Mouse (Mus musculus) kidney, adult 2 months (tissue): ENCODE results near the gene Nceh1. TPM values are rescaled to one million over a fixed set of nuclear protein-coding genes. Genes with fewer than 3 reads are reported as not detected.
A peak's percentile ranks its signal among the peaks of the same experiment; 100 is the strongest.
"Not testable (repeated sequence)": the region's sequence is repeated elsewhere in the genome, so short reads cannot be mapped to it uniquely, and the experiment has no call there.

Source experiments
- DNase-seq: peaks from one replicate; pipeline ENCODE4 v3.0.0; 2021
- H3K27ac ChIP-seq: fragments of 200-500 bp; 2 replicates; pipeline ENCODE4 v1.5.1; 2012; ENCODE audit warnings: low read depth, low read length, control low read depth, inconsistent platforms; ENCODE audit not compliant: insufficient read depth
- H3K27me3 ChIP-seq: fragments of 200-500 bp; replicated peaks from 2 replicates; pipeline ENCODE4 v1.6.1; 2012; ENCODE audit warnings: mild to moderate bottlenecking, moderate library complexity, low read length, inconsistent platforms; ENCODE audit not compliant: control insufficient read depth, insufficient read depth
- H3K36me3 ChIP-seq: fragments of 200-500 bp; 2 replicates; pipeline ENCODE4 v1.6.1; 2012; ENCODE audit warnings: mild to moderate bottlenecking, moderate library complexity, low read length, inconsistent platforms; ENCODE audit not compliant: control insufficient read depth, insufficient read depth
- H3K4me1 ChIP-seq: fragments of 200-500 bp; 2 replicates; pipeline ENCODE4 v1.6.1; 2011; ENCODE audit warnings: low read length; ENCODE audit not compliant: control insufficient read depth, insufficient read depth
- H3K4me3 ChIP-seq: fragments of 200-500 bp; 2 replicates; pipeline ENCODE4 v1.5.1; 2011; ENCODE audit warnings: mild to moderate bottlenecking, low read depth, low read length, control low read depth; ENCODE audit not compliant: insufficient read depth
- CTCF ChIP-seq: fragments of 200-500 bp; conservative IDR thresholded peaks from 2 replicates; pipeline ENCODE4 v1.5.1; 2011; ENCODE audit warnings: low read depth, mild to moderate bottlenecking, control low read depth, low read length, moderate library complexity, mixed read lengths; ENCODE audit not compliant: insufficient read depth, insufficient read length
- POLR2A ChIP-seq: fragments of 200-500 bp; IDR thresholded peaks from one replicate; pipeline ENCODE4 v1.6.1; 2011; ENCODE audit warnings: low read depth, low read length, control low read depth
- WGBS: fragments of 180-500 bp; shearing (Covaris S2); methylation state at CpG from one replicate; pipeline ENCODE4 v1.1.7; 2018; 5-methylcytosine and 5-hydroxymethylcytosine counted together
- polyA plus RNA-seq: library from polyadenylated mRNA; depleted of rRNA; stranded (reverse); fragments of >200 nt; gene quantifications from 2 replicates; pipeline ENCODE4 v1.2.3, GENCODE M21; 2012

Gene Nceh1
- polyA plus RNA-seq, 1 experiment = 141 TPM

- Histone ChIP-seq H3K4me3 (no peak overlapping the region), H3K27me3 (no peaks in the 10 kb centered on the region), H3K36me3 (no peaks in the 10 kb centered on the region), H3K27ac (peak overlapping the region; percentile 42), H3K4me1 (peaks cover 20% of the 10 kb centered on the region)
- no peak for TF ChIP-seq POLR2A
- no peak for TF ChIP-seq CTCF
- 32% methylated on average over 4 of the region's 4 CpGs for WGBS
- peak; percentile 50 for DNase-seq
Observed at GRCm38 (mm10) chr3:27267887-27268286, 85.1 kb downstream of the Nceh1 start.

- no peak for DNase-seq
- TF ChIP-seq CTCF (no peak), POLR2A (no peak)
- Histone ChIP-seq H3K27me3 (no peaks in the 10 kb centered on the region), H3K36me3 (no peaks in the 10 kb centered on the region), H3K27ac (peak overlapping the region; percentile 22), H3K4me3 (no peak overlapping the region), H3K4me1 (peaks cover 29% of the 10 kb centered on the region)
- WGBS = 57% methylated on average over 4 of the region's 4 CpGs
Observed at GRCm38 (mm10) chr3:27269151-27269550, 86.4 kb downstream of the Nceh1 start.

- WGBS = 20% methylated on average over 11 of the region's 11 CpGs
- TF ChIP-seq POLR2A (no peak), CTCF (peak; percentile 77)
- Histone ChIP-seq H3K4me3 (no peak overlapping the region), H3K27me3 (no peaks in the 10 kb centered on the region), H3K27ac (peak overlapping the region; percentile 91), H3K36me3 (no peaks in the 10 kb centered on the region), H3K4me1 (peaks cover 30% of the 10 kb centered on the region)
- peak; percentile 95 for DNase-seq
Observed at GRCm38 (mm10) chr3:27270160-27270962, 87.6 kb downstream of the Nceh1 start.

- DNase-seq = peak; percentile 91
- Histone ChIP-seq H3K27ac (peak overlapping the region; percentile 98), H3K36me3 (no peaks in the 10 kb centered on the region), H3K4me1 (peaks cover 23% of the 10 kb centered on the region), H3K27me3 (no peaks in the 10 kb centered on the region), H3K4me3 (no peak overlapping the region)
- TF ChIP-seq POLR2A (no peak), CTCF (no peak)
- WGBS = 11% methylated on average over 7 of the region's 7 CpGs
Observed at GRCm38 (mm10) chr3:27272926-27273745, 90.4 kb downstream of the Nceh1 start.

GRCm38 (mm10) chr3:27279286-27279925, 96.6 kb downstream of the Nceh1 start:
- Histone ChIP-seq H3K4me1 (peaks cover 28% of the 10 kb centered on the region), H3K27ac (peak overlapping the region; percentile 96)
- not testable (repeated sequence) for H3K36me3 ChIP-seq, H3K27me3 ChIP-seq, H3K4me3 ChIP-seq
- WGBS = 34% methylated on average over 14 of the region's 14 CpGs
- DNase-seq = peak; percentile 91

GRCm38 (mm10) chr3:27280280-27280749, 97.5 kb downstream of the Nceh1 start:
- TF ChIP-seq POLR2A (no peak), CTCF (no peak)
- H3K36me3 ChIP-seq = no peaks in the 10 kb centered on the region
- peaks cover 27% of the 10 kb centered on the region for H3K4me1 ChIP-seq
- H3K27ac ChIP-seq = peak overlapping the region; percentile 96
- WGBS = 7% methylated on average over 11 of the region's 11 CpGs
- H3K27me3 ChIP-seq = no peaks in the 10 kb centered on the region
- H3K4me3 ChIP-seq = no peak overlapping the region
- DNase-seq = peak; percentile 94
